Comparison of ENCODE assay signal across 21 mouse cellular contexts in the genomic region with DNA sequence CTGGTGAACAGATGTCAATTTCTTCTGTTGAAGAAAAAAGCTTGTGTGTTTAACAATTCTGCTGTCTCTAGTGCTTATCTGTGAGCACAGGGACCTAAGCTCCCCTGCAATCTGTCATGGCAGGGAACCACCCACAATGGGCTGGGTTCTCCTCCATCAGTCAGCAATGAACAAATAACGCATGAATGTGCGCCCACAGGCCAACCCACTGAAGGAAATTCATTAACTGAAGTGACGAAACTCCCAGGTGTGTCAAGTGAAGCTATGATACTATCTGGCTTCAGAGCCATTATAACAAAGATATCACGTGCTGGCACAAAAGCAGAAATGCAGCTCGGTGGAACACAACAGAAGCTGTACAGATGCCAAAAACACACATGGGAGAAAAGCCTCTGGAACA. TPM values are rescaled to one million over a fixed set of nuclear protein-coding genes. Genes with fewer than 3 reads are reported as not detected.
A peak's percentile ranks its signal among the peaks of the same experiment; 100 is the strongest.
DNase-seq lines count a peak whose midpoint lies in the region; ATAC-seq lines count a peak whose summit lies in the region.
"Had no signal": no experiment of that assay in that cellular context is flagged by ENCODE, and none has a peak within 500 bp of the region (broad histone marks: within the 10 kb centered on the region; RNA-seq: fewer than 3 reads in every experiment).

No protein-coding gene starts in this region.

- peak overlapping the region; percentile 27; the same call in 1 of the 2 replicates for H3K9ac ChIP-seq in liver, embryonic 12.5 days
- H3K9ac ChIP-seq: forebrain, embryonic 13.5 days; neural tube, embryonic 15.5 days had no signal

- peaks cover 58% of the 10 kb centered on the region for H3K4me1 ChIP-seq in liver, embryonic 12.5 days
- H3K4me1 ChIP-seq: embryonic facial prominence, embryonic 10.5 days; forebrain, embryonic 13.5 days; neural tube, embryonic 15.5 days had no signal

- H3K27me3 ChIP-seq in liver, embryonic 12.5 days (replicated peaks) = no peaks in the 10 kb centered on the region
- H3K27me3 ChIP-seq: forebrain, embryonic 13.5 days; neural tube, embryonic 15.5 days had no signal

- peak; percentile 59 for DNase-seq in MEL-GATA-1-ER (ENCODE audit: extremely low read depth, low read depth)
- DNase-seq in left cerebral cortex, postnatal 10 days (ENCODE audit: extremely low spot score in 1 of 2, low spot score in 2 of 2) = no peak
- DNase-seq in heart, postnatal 25 days (ENCODE audit: low spot score) = no peak
- no peak for DNase-seq in gastrocnemius, adult 8-10 months (ENCODE audit: low spot score in 2 of 2)
- no peak for DNase-seq in kidney, adult 9 months
- DNase-seq: adrenal gland, adult 8-10 months; cerebellum, adult 18-20 months; cerebellum, postnatal 36 days; gastrocnemius, postnatal 14 days; heart, adult 2 months; right cerebral cortex, postnatal 14 days; thymus, postnatal 14 days had no signal

- WGBS in liver, embryonic 12.5 days (ENCODE audit: insufficient replicate concordance) = 23% methylated on average over 5 of the region's 5 CpGs

- ATAC-seq in erythroid progenitor cell, adult 5-6 weeks (replicated peaks; ENCODE audit: low FRiP score, poor library complexity, severe bottlenecking) = peak; percentile 95
- peak; percentile 94 for ATAC-seq in liver, embryonic 12.5 days
- ATAC-seq in megakaryocyte progenitor cell, adult 5-6 weeks (replicated peaks; ENCODE audit: poor library complexity) = peak; percentile 96
- ATAC-seq: forebrain, embryonic 13.5 days; inflammation-experienced regulatory T-cells, adult 6 months; lung, postnatal 0 days; midbrain, embryonic 16.5 days had no signal

- H3K4me3 ChIP-seq in liver, embryonic 12.5 days = no peak overlapping the region
- H3K4me3 ChIP-seq: embryonic facial prominence, embryonic 10.5 days; forebrain, embryonic 13.5 days; heart, adult 2 months; neural tube, embryonic 15.5 days had no signal

- no peaks in the 10 kb centered on the region for H3K9me3 ChIP-seq in liver, embryonic 12.5 days (replicated peaks)
- H3K9me3 ChIP-seq: embryonic facial prominence, embryonic 10.5 days; forebrain, embryonic 13.5 days; neural tube, embryonic 15.5 days had no signal

- intact Hi-C loops in left cerebral cortex, postnatal 10 days (cut with DNase I) = no loop called here
- intact Hi-C loops in heart, postnatal 25 days (cut with DNase I) = no loop called here

- peak overlapping the region; percentile 87 for H3K27ac ChIP-seq in liver, embryonic 12.5 days
- H3K27ac ChIP-seq: embryonic facial prominence, embryonic 10.5 days; forebrain, embryonic 13.5 days; heart, adult 2 months; neural tube, embryonic 15.5 days had no signal

- no peaks in the 10 kb centered on the region for H3K36me3 ChIP-seq in liver, embryonic 12.5 days
- H3K36me3 ChIP-seq: embryonic facial prominence, embryonic 10.5 days; neural tube, embryonic 15.5 days had no signal

- peak overlapping the region; percentile 50 for H3K4me2 ChIP-seq in liver, embryonic 12.5 days
- H3K4me2 ChIP-seq: forebrain, embryonic 13.5 days; neural tube, embryonic 15.5 days had no signal

RNA-seq across cellular contexts. Expression of gene Wdr38, which starts 27.2 kb away (rescaled TPM):
- total RNA-seq in erythroid progenitor cell, adult 5-6 weeks (2015; ENCODE audit: low replicate concordance) = 0.72 TPM in 1 of 2 replicates, not detected in the other
- 0.13 TPM in 1 of 2 replicates, not detected in the other for total RNA-seq in erythroid progenitor cell, adult 5-6 weeks (2017; ENCODE audit: low replicate concordance)
- polyA plus RNA-seq in liver, embryonic 12.5 days (2016; fragmentation: Nextera tagmentation; extraction: Ambion mirVana) = 0.89 and 1.3 TPM in 2 replicates
- 0.22 TPM in 2 replicates for total RNA-seq in megakaryocyte progenitor cell, adult 5-6 weeks (2015)
- total RNA-seq in megakaryocyte progenitor cell, adult 5-6 weeks (2017) = 0.25 and 0.88 TPM in 2 replicates
- total RNA-seq in left cerebral cortex, postnatal 10 days (2021) = under 1 TPM; 0.32 to 0.55 TPM
- under 1 TPM; 0.08 TPM for total RNA-seq in heart, postnatal 25 days (2021)
- under 1 TPM in 1 of 4 experiments, not detected in 3; 0.21 TPM for total RNA-seq in gastrocnemius, adult 8-10 months (2022)

RNA-seq across cellular contexts. Expression of gene Arpc5l, which starts 35.1 kb away (rescaled TPM):
- total RNA-seq in erythroid progenitor cell, adult 5-6 weeks (2015; ENCODE audit: low replicate concordance) = 31.9 and 56.6 TPM in 2 replicates
- 33.6 and 47.9 TPM in 2 replicates for total RNA-seq in erythroid progenitor cell, adult 5-6 weeks (2017; ENCODE audit: low replicate concordance)
- 83.0 and 84.9 TPM in 2 replicates for polyA plus RNA-seq in liver, embryonic 12.5 days (2016; fragmentation: Nextera tagmentation; extraction: Ambion mirVana)
- total RNA-seq in megakaryocyte progenitor cell, adult 5-6 weeks (2015) = 73.3 and 82.6 TPM in 2 replicates
- total RNA-seq in megakaryocyte progenitor cell, adult 5-6 weeks (2017) = 47.8 and 49.6 TPM in 2 replicates
- total RNA-seq in left cerebral cortex, postnatal 10 days (2021) = 100 to 1,000 TPM in 1 of 2 experiments, 10 to 100 TPM in 1; 93.1 to 103 TPM
- 10 to 100 TPM; 81.8 to 87.5 TPM for total RNA-seq in heart, postnatal 25 days (2021)
- total RNA-seq in gastrocnemius, adult 8-10 months (2022) = 100 to 1,000 TPM; 120 to 151 (median 137) TPM

RNA-seq across cellular contexts. Expression of gene Rpl35, which starts 35.4 kb away (rescaled TPM):
- total RNA-seq in erythroid progenitor cell, adult 5-6 weeks (2015; ENCODE audit: low replicate concordance) = 226 and 288 TPM in 2 replicates
- total RNA-seq in erythroid progenitor cell, adult 5-6 weeks (2017; ENCODE audit: low replicate concordance) = 201 and 298 TPM in 2 replicates
- polyA plus RNA-seq in liver, embryonic 12.5 days (2016; fragmentation: Nextera tagmentation; extraction: Ambion mirVana) = 995 and 1,050 TPM in 2 replicates
- 632 and 667 TPM in 2 replicates for total RNA-seq in megakaryocyte progenitor cell, adult 5-6 weeks (2015)
- total RNA-seq in megakaryocyte progenitor cell, adult 5-6 weeks (2017) = 1,515 and 1,624 TPM in 2 replicates
- 100 to 1,000 TPM; 326 to 336 TPM for total RNA-seq in left cerebral cortex, postnatal 10 days (2021)
- 100 to 1,000 TPM; 298 to 299 TPM for total RNA-seq in heart, postnatal 25 days (2021)
- total RNA-seq in gastrocnemius, adult 8-10 months (2022) = 100 to 1,000 TPM; 298 to 385 (median 322) TPM

RNA-seq across cellular contexts. Expression of gene Olfml2a, which starts 38.3 kb away (rescaled TPM):
- 1.8 TPM in 1 of 2 replicates, not detected in the other for total RNA-seq in erythroid progenitor cell, adult 5-6 weeks (2015; ENCODE audit: low replicate concordance)
- total RNA-seq in erythroid progenitor cell, adult 5-6 weeks (2017; ENCODE audit: low replicate concordance) = not detected in 2 replicates
- polyA plus RNA-seq in liver, embryonic 12.5 days (2016; fragmentation: Nextera tagmentation; extraction: Ambion mirVana) = 0.12 and 0.13 TPM in 2 replicates
- total RNA-seq in megakaryocyte progenitor cell, adult 5-6 weeks (2015) = 0.17 TPM in 1 of 2 replicates, not detected in the other
- 0.03 TPM in 1 of 2 replicates, not detected in the other for total RNA-seq in megakaryocyte progenitor cell, adult 5-6 weeks (2017)
- 1 to 10 TPM; 3.8 to 3.9 TPM for total RNA-seq in left cerebral cortex, postnatal 10 days (2021)
- total RNA-seq in heart, postnatal 25 days (2021) = 1 to 10 TPM; 5.2 to 6.3 TPM
- 1 to 10 TPM; 3.1 to 4.6 (median 3.3) TPM for total RNA-seq in gastrocnemius, adult 8-10 months (2022)

RNA-seq across cellular contexts. Expression of gene Nr6a1, which starts 42.6 kb away (rescaled TPM):
- total RNA-seq in erythroid progenitor cell, adult 5-6 weeks (2015; ENCODE audit: low replicate concordance) = 0.84 TPM in 1 of 2 replicates, not detected in the other
- 0.13 TPM in 1 of 2 replicates, not detected in the other for total RNA-seq in erythroid progenitor cell, adult 5-6 weeks (2017; ENCODE audit: low replicate concordance)
- 2.1 and 2.4 TPM in 2 replicates for polyA plus RNA-seq in liver, embryonic 12.5 days (2016; fragmentation: Nextera tagmentation; extraction: Ambion mirVana)
- 0.85 and 1.3 TPM in 2 replicates for total RNA-seq in megakaryocyte progenitor cell, adult 5-6 weeks (2015)
- 1.4 and 2.7 TPM in 2 replicates for total RNA-seq in megakaryocyte progenitor cell, adult 5-6 weeks (2017)
- total RNA-seq in left cerebral cortex, postnatal 10 days (2021) = 1 to 10 TPM; 5.3 to 5.8 TPM
- total RNA-seq in heart, postnatal 25 days (2021) = 1 to 10 TPM; 1.1 TPM
- total RNA-seq in gastrocnemius, adult 8-10 months (2022) = 1 to 10 TPM; 4.5 to 7.1 (median 5.3) TPM
